ENCODE assay signal across 8 mouse cellular contexts in genomic region chr2:121452990-121453389, GRCm38 (mm10). TPM values are rescaled to one million over a fixed set of nuclear protein-coding genes. Genes with fewer than 3 reads are reported as not detected.
A peak's percentile ranks its signal among the peaks of the same experiment; 100 is the strongest.
DNase-seq lines count a peak whose midpoint lies in the region; ATAC-seq and TF ChIP-seq lines count a peak whose summit lies in the region.

TSS of gene Hypk (plus strand) at chr2:121453290.

- 88% methylated on average over 4 of the region's 4 CpGs for WGBS in forebrain, embryonic 10.5 days
- 66% methylated on average over 4 of the region's 4 CpGs for WGBS in limb, embryonic 15.5 days
- WGBS in stomach, embryonic 16.5 days, result 65% methylated on average over 4 of the region's 4 CpGs

- DNase-seq in 3T3-L1 (ENCODE audit: low read depth, low spot score), result peak; percentile 62
- no peak for DNase-seq in forebrain, embryonic 10.5 days (ENCODE audit: extremely low spot score, low spot score)
- DNase-seq in heart, postnatal 4 days, result no peak
- DNase-seq in ovary, postnatal 10 days (ENCODE audit: low spot score), result no peak
- DNase-seq in frontal cortex, postnatal 10 days (ENCODE audit: low spot score in 2 of 2), result no peak

- no peak for TF ChIP-seq EP300 in ES-Bruce4 (IDR thresholded peaks at IDR 0.05; ENCODE audit: insufficient read depth, low read depth, low read length)

- peaks cover 2% of the 10 kb centered on the region for H3K4me1 ChIP-seq in ES-Bruce4 (ENCODE audit: control insufficient read depth, insufficient read depth, low read length)
- peaks cover 37% of the 10 kb centered on the region for H3K4me1 ChIP-seq in forebrain, embryonic 10.5 days
- peaks cover 26% of the 10 kb centered on the region for H3K4me1 ChIP-seq in limb, embryonic 15.5 days
- H3K4me1 ChIP-seq in stomach, embryonic 16.5 days (ENCODE audit: control insufficient read depth, insufficient read depth, low read length), result peaks cover 32% of the 10 kb centered on the region

- no peak for TF ChIP-seq POLR2A in ES-Bruce4 (IDR thresholded peaks at IDR 0.05; ENCODE audit: insufficient read depth, low read length)

- TF ChIP-seq CTCF in ES-Bruce4 (IDR thresholded peaks at IDR 0.05; ENCODE audit: low read depth, low read length), result no peak

- no peak within 1 kb of the TSS for H3K27ac ChIP-seq in ES-Bruce4 (ENCODE audit: insufficient read depth, low read length)
- H3K27ac ChIP-seq in forebrain, embryonic 10.5 days, result no peak within 1 kb of the TSS
- no peak within 1 kb of the TSS for H3K27ac ChIP-seq in limb, embryonic 15.5 days
- H3K27ac ChIP-seq in stomach, embryonic 16.5 days (ENCODE audit: low read length), result no peak within 1 kb of the TSS

- H3K9ac ChIP-seq in ES-Bruce4 (ENCODE audit: low read depth, poor library complexity, severe bottlenecking), result no peak within 1 kb of the TSS
- H3K9ac ChIP-seq in limb, embryonic 15.5 days, result no peak within 1 kb of the TSS
- H3K9ac ChIP-seq in stomach, embryonic 16.5 days (ENCODE audit: low read length), result 0 out of 2 replicates have a peak within 1 kb of the TSS, but pooled peaks have one; percentile 22

- no peaks in the 10 kb centered on the region for H3K9me3 ChIP-seq in ES-Bruce4 (replicated peaks; ENCODE audit: control insufficient read depth, insufficient read depth, low read length, poor library complexity, severe bottlenecking)
- no peaks in the 10 kb centered on the region for H3K9me3 ChIP-seq in forebrain, embryonic 10.5 days
- H3K9me3 ChIP-seq in limb, embryonic 15.5 days, result no peaks in the 10 kb centered on the region
- H3K9me3 ChIP-seq in stomach, embryonic 16.5 days (replicated peaks; ENCODE audit: control insufficient read depth, low read length), result no peaks in the 10 kb centered on the region

- H3K4me3 ChIP-seq in ES-Bruce4 (ENCODE audit: low read depth, low read length), result no peak within 1 kb of the TSS
- peak within 1 kb of the TSS; percentile 10; the same call in 1 of the 2 replicates for H3K4me3 ChIP-seq in forebrain, embryonic 10.5 days
- 0 out of 2 replicates have a peak within 1 kb of the TSS, but pooled peaks have one; percentile 9 for H3K4me3 ChIP-seq in limb, embryonic 15.5 days
- H3K4me3 ChIP-seq in stomach, embryonic 16.5 days (replicated peaks; ENCODE audit: low read length), result no peak within 1 kb of the TSS

- no peak for ATAC-seq in limb, embryonic 15.5 days (ENCODE audit: insufficient number of reproducible peaks, low FRiP score, low TSS enrichment, low read depth)
- ATAC-seq in stomach, embryonic 16.5 days (ENCODE audit: insufficient read depth, low FRiP score), result no peak

- no peaks in the 10 kb centered on the region for H3K27me3 ChIP-seq in ES-Bruce4 (ENCODE audit: control insufficient read depth, insufficient read depth, low read length, poor library complexity, severe bottlenecking)
- H3K27me3 ChIP-seq in forebrain, embryonic 10.5 days (ENCODE audit: poor library complexity, severe bottlenecking), result no peaks in the 10 kb centered on the region
- no peaks in the 10 kb centered on the region for H3K27me3 ChIP-seq in limb, embryonic 15.5 days
- no peaks in the 10 kb centered on the region for H3K27me3 ChIP-seq in stomach, embryonic 16.5 days (ENCODE audit: control insufficient read depth, insufficient read depth, low read length)

- H3K36me3 ChIP-seq in ES-Bruce4 (ENCODE audit: control insufficient read depth, insufficient read depth, low read length, poor library complexity, severe bottlenecking), result peaks cover 22% of the 10 kb centered on the region
- peaks cover 42% of the 10 kb centered on the region for H3K36me3 ChIP-seq in forebrain, embryonic 10.5 days (replicated peaks)
- peaks cover 20% of the 10 kb centered on the region for H3K36me3 ChIP-seq in limb, embryonic 15.5 days
- no peaks in the 10 kb centered on the region for H3K36me3 ChIP-seq in stomach, embryonic 16.5 days (ENCODE audit: control insufficient read depth, insufficient read depth, low read length)

- no peak within 1 kb of the TSS for H3K4me2 ChIP-seq in limb, embryonic 15.5 days
- no peak within 1 kb of the TSS for H3K4me2 ChIP-seq in stomach, embryonic 16.5 days (ENCODE audit: low read depth, low read length)

RNA-seq across cellular contexts. Expression of gene Hypk, which starts in this region (rescaled TPM):
- 102 and 107 TPM in 2 replicates for polyA plus RNA-seq in ES-Bruce4 (2011; ENCODE audit: insufficient read depth, insufficient read length, low read depth, missing spikeins)
- 142 and 161 TPM in 2 replicates for polyA plus RNA-seq in forebrain, embryonic 10.5 days (2016; fragmentation: Nextera tagmentation; extraction: Ambion mirVana)
- 10 to 100 TPM; 23.4 to 26.1 TPM for total RNA-seq in heart, postnatal 4 days (2021)
- 116 and 126 TPM in 2 replicates for polyA plus RNA-seq in limb, embryonic 15.5 days (2015; fragmentation: Nextera tagmentation; extraction: Ambion mirVana)
- 86.0 and 107 TPM in 2 replicates for polyA plus RNA-seq in stomach, embryonic 16.5 days (2015; fragmentation: Nextera tagmentation; extraction: Ambion mirVana)

Comparison
In these comparisons a context has a peak if more than half of its experiments do, and no peak if none do; other contexts are left out.
1. H3K4me3 ChIP-seq: peak in forebrain, embryonic 10.5 days (single experiment) and limb, embryonic 15.5 days (single experiment); none in ES-Bruce4 (single experiment) and stomach, embryonic 16.5 days (single experiment).